Mouse (Mus musculus): ENCODE data around the gene Zpld1.

Zpld1 gene

GRCm38 (mm10) chr16:55297886-55298285 is at the start of gene Zpld1:
Gene Zpld1, minus strand, starts transcription at chr16:55297986.
- no peak for DNase-seq (ENCODE audit: low spot score)

- DNase-seq (ENCODE audit: low spot score) = no peak
These were observed 47.9 kb upstream of the Zpld1 start for GRCm38 (mm10) chr16:55345644-55346043.

GRCm38 (mm10) chr16:55321542-55322514 is 24.0 kb upstream of the Zpld1 start:
- DNase-seq (ENCODE audit: low spot score) = peak; percentile 67

- no peak for DNase-seq (ENCODE audit: low spot score)
These were observed 19.2 kb upstream of the Zpld1 start for GRCm38 (mm10) chr16:55316996-55317395.

GRCm38 (mm10) chr16:55312106-55312505 is 14.3 kb upstream of the Zpld1 start:
- DNase-seq (ENCODE audit: low spot score) = no peak

GRCm38 (mm10) chr16:55282696-55283095 is 15.1 kb downstream of the Zpld1 start:
- no peak for DNase-seq (ENCODE audit: low spot score)

- DNase-seq (ENCODE audit: low spot score) = no peak
These were observed 20.3 kb downstream of the Zpld1 start for GRCm38 (mm10) chr16:55277447-55277846.

GRCm38 (mm10) chr16:55265281-55265680 is 32.5 kb downstream of the Zpld1 start:
- peak; percentile 42 for DNase-seq (ENCODE audit: low spot score)

GRCm38 (mm10) chr16:55260862-55261574 is 36.8 kb downstream of the Zpld1 start:
- peak; percentile 63 for DNase-seq (ENCODE audit: low spot score)

- no peak for DNase-seq (ENCODE audit: low spot score)
These were observed 38.1 kb downstream of the Zpld1 start for GRCm38 (mm10) chr16:55259719-55260118.

GRCm38 (mm10) chr16:55240996-55241395 is 56.8 kb downstream of the Zpld1 start:
- DNase-seq (ENCODE audit: low spot score) = peak; percentile 22

GRCm38 (mm10) chr16:55228995-55229622 is 68.7 kb downstream of the Zpld1 start:
- DNase-seq (ENCODE audit: low spot score) = no peak

GRCm38 (mm10) chr16:55203945-55204344 is 93.8 kb downstream of the Zpld1 start:
- DNase-seq (ENCODE audit: low spot score) = no peak

GRCm38 (mm10) chr16:55190397-55190796 is 107.4 kb downstream of the Zpld1 start:
- peak; percentile 5 for DNase-seq (ENCODE audit: low spot score)

GRCm38 (mm10) chr16:55185370-55185769 is 112.4 kb downstream of the Zpld1 start:
- DNase-seq (ENCODE audit: low spot score) = no peak
